14 mouse cellular contexts compared by ENCODE assay signal in genomic region chr1:62749716-62750115, GRCm38 (mm10). TPM values are rescaled to one million over a fixed set of nuclear protein-coding genes. Genes with fewer than 3 reads are reported as not detected.
DNase-seq lines count a peak whose midpoint lies in the region; ATAC-seq lines count a peak whose summit lies in the region.
"Had no signal": no experiment of that assay in that cellular context is flagged by ENCODE, and none has a peak within 500 bp of the region (broad histone marks: within the 10 kb centered on the region; RNA-seq: fewer than 3 reads in every experiment).

No protein-coding gene starts in this region.

- intact Hi-C loops in left cerebral cortex, postnatal 14 days (cut with DNase I), result loop anchor here (5.0 kb wide), 1 partner anchor 42 kb away; no protein-coding TSS in a partner anchor

- peak; percentile 63 to 75 for DNase-seq in layer of hippocampus, adult 18-20 months (ENCODE audit: low spot score in 2 of 2)
- no peak for DNase-seq in layer of hippocampus, postnatal 25 days (ENCODE audit: extremely low spot score in 1 of 2, low spot score in 1 of 2)
- peak; percentile 70 to 74 for DNase-seq in left cerebral cortex, postnatal 14 days (ENCODE audit: low spot score in 2 of 2)
- peak; percentile 38 for DNase-seq in right cerebral cortex, postnatal 4 days
- no peak for DNase-seq in embryo, embryonic 9.5 days (ENCODE audit: extremely low spot score)
- DNase-seq in thymus, postnatal 25 days, result no peak
- DNase-seq: cerebellum, adult 18-20 months; heart, postnatal 10 days; kidney, postnatal 4 days; lung, postnatal 36 days; thymus, adult 2 months had no signal

- ATAC-seq in frontal cortex, adult (ENCODE audit: low TSS enrichment), result peak; percentile 43
- ATAC-seq: CD4-positive, CD25-positive, alpha-beta regulatory T cell, adult 4 months; midbrain, embryonic 15.5 days had no signal

RNA-seq across cellular contexts. Expression of gene Nrp2, which starts 46.6 kb away (rescaled TPM):
- total RNA-seq in layer of hippocampus, adult 18-20 months (2021), result 10 to 100 TPM; 54.1 to 56.3 TPM
- total RNA-seq in layer of hippocampus, postnatal 25 days (2021), result 10 to 100 TPM; 53.0 to 65.4 TPM
- total RNA-seq in left cerebral cortex, postnatal 14 days (2021), result 10 to 100 TPM; 16.9 to 32.7 TPM

Comparison
In these comparisons a context has a peak if more than half of its experiments do, and no peak if none do; other contexts are left out.
1. DNase-seq: peak in layer of hippocampus, adult 18-20 months (2 of 2), left cerebral cortex, postnatal 14 days (2 of 2) and right cerebral cortex, postnatal 4 days (single experiment); none in layer of hippocampus, postnatal 25 days (0 of 2), embryo, embryonic 9.5 days (single experiment) and thymus, postnatal 25 days (single experiment).